Mouse (Mus musculus): ENCODE data around the gene Tcstv3. TPM values are rescaled to one million over a fixed set of nuclear protein-coding genes. Genes with fewer than 3 reads are reported as not detected.

Tcstv3 gene
- total RNA-seq (2023), result not detected in 4 replicates

DNA sequence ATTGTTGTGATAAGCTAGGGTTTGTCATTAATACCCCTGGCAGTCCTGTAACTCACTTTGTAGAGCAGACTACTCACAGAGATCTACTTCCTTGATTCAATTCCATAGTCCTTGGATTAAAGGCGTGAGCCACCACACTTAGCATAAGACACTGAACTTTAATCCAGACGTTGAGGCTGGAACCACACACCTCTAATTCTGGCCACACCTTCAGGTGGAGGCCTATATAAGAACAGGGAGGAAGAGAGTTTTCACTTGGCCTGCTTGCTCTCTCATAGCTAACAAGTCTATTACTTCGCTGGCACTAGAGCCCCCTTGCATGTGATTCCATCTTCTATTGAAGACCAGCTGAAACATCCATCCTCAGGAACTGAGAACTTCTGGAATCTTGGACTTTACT lies at the start of gene Tcstv3:
TSS of gene Tcstv3 (plus strand) at position 301 of the 400 bp plus-strand sequence.

DNA sequence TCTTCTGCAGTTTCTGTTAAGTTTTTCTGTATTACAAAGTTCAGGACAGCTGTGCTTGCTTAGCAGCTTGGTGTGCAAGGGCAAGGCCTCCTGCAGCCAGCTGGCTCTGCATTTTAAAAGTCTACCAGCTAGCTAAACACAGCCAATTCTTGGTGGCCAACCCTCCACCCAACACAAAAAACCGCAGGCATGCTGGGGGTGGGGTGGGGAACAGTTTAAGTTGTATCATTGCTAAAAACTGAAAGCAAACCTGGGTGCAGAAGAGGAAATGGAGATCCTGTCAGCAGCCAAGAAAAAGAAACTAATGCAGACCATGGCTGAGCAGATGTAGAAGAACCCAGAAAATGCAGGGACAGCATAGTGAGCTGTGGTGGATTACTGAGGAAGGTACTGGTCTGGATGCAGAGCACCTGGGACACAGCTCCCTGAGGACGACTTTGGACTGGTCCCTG lies 16.7 kb upstream of the Tcstv3 start, which contains the start of gene BC147527:
TSS of gene BC147527 (plus strand) at position 402 of the 452 bp plus-strand sequence.

Other genes with a start within 250 kb of the Tcstv3 start
- gene Gm20767, start 176.6 kb upstream of the Tcstv3 start, total RNA-seq (2023), result not detected in 4 replicates
- not detected in 4 replicates for gene Gm21818, start 144.4 kb upstream of the Tcstv3 start, total RNA-seq (2023)
- gene Gm21762, start 100.9 kb upstream of the Tcstv3 start, total RNA-seq (2023), result 1.1 TPM in 1 of 4 replicates, not detected in the others
- gene Gm21731, start 77.8 kb upstream of the Tcstv3 start, total RNA-seq (2023), result not detected in 4 replicates
- gene AF067061, start 53.8 kb upstream of the Tcstv3 start, total RNA-seq (2023), result 1.9 TPM in 1 of 4 replicates, not detected in the others
- 1.8 to 3.5 TPM (median 2.7 TPM) in 4 replicates for gene BC147527, start 16.5 kb upstream of the Tcstv3 start, total RNA-seq (2023)

Data from B cell, adult 62 days (primary cell).